Mouse (Mus musculus) spleen, postnatal 10 days (tissue): ENCODE data around the gene Ksr2.

Experiments used
- DNase-seq, 2 experiments: peaks; one replicate each; pipeline ENCODE4 v3.0.0; 2021 to 2022; ENCODE audit warnings: low spot score in 2 of 2

Ksr2 gene

DNA sequence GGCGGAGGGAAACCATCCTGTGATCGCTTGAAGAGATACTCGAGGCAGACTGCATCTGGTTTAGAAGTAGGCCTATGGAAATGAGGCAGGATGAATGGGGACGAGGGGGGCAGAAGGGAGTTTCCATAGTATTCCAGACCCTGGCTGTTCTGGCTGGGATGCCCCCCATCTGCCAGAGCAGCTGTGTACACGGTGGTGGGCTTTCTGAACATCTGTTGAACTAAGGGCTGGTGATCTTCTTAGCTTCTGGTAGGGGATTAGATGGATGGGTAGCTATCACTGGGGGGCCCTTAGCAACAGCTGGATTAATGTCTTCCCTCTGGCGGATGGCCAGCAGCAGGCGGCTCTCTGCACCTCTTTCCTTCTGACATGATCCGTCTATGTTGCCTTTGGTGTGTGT is 276.0 kb downstream of the Ksr2 start:
- no peak for DNase-seq

- no peak for DNase-seq
Measured at GRCm38 (mm10) chr5:117691271-117691670, 277.5 kb downstream of the Ksr2 start.

DNA sequence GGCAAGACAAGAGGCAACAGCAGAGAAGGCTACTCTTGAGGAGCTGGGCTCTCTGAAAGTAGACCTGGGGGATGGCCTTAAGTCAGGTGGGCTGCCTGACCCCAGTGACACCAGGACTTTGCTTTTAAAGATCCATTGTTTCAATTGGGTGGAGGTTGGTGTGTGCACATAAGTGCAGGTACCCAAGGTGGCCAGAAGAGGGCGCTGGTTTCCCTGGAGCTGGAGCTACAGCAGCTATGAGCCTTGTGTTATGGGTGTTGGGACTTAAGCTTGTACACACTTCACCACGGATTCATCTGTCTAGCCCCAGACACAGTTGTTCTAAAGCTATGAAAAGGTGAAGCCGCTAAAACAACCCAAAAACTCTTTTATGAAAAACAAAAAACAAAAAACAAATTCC is 279.8 kb downstream of the Ksr2 start:
- no peak for DNase-seq

DNA sequence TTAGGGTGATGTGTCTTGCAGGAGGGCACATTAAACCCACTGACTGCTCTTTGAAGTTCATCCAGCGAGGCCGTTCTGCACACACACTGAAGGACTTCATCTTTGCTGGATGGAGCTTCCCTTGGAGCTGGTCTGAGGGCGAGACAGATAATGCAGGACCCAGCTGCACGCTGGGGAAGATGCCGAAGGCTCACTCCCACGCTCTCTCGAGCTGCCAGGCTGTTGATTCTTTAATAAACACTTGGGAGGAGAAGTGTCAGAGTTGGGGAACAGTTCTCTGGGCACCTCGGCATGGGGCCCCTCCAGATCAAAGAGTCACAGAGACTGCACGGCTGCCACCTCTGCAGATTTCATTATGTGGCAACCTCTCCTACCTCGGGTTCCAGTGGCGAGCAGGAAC is 280.8 kb downstream of the Ksr2 start:
- DNase-seq = no peak

DNA sequence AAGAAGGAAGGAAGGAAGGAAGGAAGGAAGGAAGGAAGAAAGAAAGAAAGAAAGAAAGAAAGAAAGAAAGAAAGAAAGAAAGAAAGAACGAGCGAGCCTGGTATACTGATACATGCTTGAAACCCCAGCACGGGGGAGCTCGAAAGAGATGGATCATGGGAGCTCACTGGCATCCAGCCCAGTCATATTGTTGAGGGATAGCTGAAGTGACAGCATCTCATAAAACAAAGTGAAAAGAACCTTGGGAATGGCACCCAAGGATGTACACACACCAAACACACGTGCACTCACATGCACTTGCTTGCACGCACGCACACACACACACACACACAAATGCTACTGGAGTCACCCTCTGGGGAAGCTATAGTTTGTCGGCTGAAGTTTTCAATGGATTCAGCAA is 282.6 kb downstream of the Ksr2 start:
- DNase-seq = no peak

DNA sequence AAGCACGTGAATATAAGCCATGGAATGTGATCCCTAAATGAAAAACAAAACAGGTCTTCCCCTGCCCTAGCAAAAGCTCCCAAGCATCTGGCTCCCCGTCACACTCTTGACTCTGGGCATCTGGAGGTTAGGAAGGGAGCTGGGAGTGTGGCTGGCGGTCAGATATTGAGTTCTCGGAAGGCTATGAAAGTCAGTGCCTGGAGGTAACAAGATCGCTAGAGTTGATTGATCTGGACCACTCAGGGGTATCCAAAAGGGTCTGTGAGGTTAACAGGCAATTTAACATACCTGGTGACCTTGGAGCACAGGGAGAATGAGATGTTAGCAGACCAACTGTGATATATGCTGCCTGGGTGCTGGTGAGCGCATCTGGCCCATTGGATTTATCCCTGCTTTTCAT is 283.8 kb downstream of the Ksr2 start:
- DNase-seq = no peak

DNA sequence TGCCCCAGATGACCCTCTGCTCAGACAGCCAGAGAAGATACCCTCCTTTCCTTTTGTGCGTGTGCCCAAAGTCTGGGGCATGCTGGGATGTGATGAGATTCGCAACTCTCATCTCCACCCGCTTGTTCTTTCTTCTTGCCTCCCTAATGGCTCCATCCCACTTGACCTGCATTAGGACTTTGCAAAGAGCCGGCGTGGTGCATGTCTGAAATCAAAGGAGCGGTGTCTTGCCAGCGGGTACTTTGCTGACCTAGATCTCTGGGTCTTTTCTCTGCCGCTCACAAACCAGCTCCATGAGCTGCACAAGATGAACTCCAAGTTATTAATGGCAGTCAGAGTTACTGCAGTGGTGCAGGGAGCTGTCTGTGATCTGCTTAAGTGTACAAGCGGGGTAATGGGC is 290.6 kb downstream of the Ksr2 start:
- no peak for DNase-seq

- DNase-seq = no peak
Measured at GRCm38 (mm10) chr5:117706633-117707032, 292.8 kb downstream of the Ksr2 start.

- no peak for DNase-seq
Measured at GRCm38 (mm10) chr5:117709306-117709705, 295.5 kb downstream of the Ksr2 start.

DNA sequence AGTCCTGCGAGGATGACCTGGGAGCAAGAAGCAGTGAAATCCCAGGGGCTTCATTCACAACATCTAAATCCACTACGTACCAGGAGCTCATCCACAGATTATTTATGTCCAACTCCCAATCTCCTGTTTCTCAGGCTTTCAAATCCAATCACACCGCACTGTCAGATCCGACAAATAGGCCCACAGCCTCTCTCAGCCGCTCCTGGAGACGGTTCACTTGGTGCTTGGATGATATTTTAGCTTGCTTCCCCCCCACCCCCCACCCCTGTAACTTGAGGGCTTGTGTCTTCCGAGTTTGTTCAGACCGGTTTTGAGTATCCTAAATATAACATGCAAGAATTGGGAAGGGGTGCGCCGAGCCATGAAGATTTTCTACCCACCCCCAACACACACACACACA is 297.8 kb downstream of the Ksr2 start:
- DNase-seq = no peak

- DNase-seq = no peak
Measured at GRCm38 (mm10) chr5:117712207-117712606, 298.4 kb downstream of the Ksr2 start.

GRCm38 (mm10) chr5:117717120-117717519 is 303.3 kb downstream of the Ksr2 start:
- DNase-seq = no peak

DNA sequence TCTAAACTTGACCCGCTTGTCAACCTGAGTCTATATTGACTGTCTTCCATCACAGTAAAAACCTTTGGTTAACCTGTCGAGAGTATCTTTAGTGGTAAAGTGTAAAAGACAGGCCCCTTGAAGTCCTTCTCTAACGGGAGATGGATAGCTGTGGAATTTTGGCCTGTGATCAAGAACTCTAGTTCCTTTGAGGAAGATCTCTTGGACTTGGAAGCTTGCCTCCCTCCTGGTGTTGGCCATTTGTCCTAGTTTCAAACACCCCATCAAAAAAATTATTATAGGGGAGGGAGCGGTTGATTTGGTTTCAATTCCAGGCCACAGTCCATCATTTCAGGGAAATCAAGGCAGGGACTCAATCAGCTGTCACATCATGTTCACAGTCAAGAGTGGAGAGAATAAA is 309.5 kb downstream of the Ksr2 start:
- no peak for DNase-seq

DNA sequence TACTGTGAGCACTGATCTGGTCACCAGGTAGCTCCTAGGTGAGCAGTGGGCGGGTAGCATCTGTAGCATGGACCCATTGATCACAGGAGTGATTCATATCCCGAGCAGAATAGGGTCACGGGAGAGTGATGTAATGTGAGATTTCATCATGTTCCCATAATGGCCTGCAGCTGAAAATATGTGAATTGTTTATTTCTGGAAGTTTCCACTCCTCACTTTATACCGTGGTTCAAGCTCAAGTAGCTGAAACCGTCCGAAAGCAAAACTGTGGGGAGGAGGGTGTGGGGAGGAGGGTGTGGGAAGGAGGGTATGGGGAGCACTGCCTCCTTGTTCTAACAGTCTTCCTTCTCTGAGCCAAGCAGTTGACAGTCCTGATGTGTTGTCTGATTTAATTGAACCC is 312.7 kb downstream of the Ksr2 start:
- no peak for DNase-seq

DNA sequence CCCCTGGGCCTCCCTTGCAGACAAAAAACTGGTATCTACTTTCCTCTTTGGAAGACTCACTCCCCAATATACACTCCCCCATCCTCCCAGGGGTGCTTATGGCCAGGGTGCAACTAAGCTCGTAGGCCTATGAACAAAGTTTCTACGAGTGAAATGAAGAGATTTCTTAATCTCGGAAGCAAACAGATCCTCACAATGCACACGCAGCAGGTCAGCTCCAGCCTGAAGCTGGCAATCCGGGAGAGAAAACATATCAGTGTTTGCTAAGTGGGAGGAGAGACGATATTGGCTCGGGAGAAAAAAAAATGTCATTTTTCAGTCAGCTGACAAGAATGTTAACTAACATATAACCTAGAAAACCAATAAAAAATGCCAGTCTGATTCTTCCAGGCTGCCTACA is 313.3 kb downstream of the Ksr2 start:
- DNase-seq = no peak

GRCm38 (mm10) chr5:117731311-117731710 is 317.5 kb downstream of the Ksr2 start:
- DNase-seq = no peak

GRCm38 (mm10) chr5:117744654-117745178 is 330.9 kb downstream of the Ksr2 start:
- no peak for DNase-seq

GRCm38 (mm10) chr5:117749353-117749752 is 335.6 kb downstream of the Ksr2 start:
- no peak for DNase-seq

DNA sequence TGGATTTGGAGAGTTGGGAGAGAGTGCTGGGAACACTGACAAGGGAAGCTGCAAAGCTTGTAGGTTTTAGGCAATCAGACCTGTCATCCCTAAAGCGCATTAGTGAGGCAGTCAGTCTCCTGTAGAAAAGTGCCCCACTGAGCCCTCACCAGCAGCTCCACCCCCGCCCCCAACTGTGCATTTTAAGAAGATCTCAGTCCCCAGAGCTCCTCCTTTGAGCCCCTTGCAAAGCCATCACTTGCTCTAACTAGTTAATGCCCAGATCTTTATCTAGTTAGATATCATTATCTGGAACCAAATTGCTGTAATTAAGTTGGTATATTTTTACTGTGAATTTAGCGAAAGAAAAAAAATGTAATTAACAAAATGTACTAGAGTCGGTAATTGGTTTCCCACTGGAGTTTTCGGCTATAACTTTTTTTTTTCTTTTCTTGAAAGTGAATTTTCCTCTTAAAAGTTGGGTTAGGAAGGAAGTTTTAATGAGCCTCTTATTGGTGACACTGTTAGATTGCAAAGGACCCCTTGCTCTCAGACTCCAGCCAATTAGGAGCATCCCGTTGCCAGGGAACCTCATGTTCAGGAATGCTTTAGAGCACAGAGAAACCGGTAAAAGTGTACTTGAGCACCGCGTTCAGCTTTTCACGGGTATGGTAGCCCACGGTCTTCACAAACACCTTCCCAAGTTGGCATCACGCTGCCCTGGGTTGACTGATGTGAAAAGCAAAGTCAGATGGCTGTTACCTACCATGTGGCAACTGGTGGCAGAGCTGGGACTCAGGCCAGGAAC is 344.1 kb downstream of the Ksr2 start:
- DNase-seq = no peak

GRCm38 (mm10) chr5:117761181-117761832 is 347.5 kb downstream of the Ksr2 start:
- no peak for DNase-seq

- no peak for DNase-seq
Measured at GRCm38 (mm10) chr5:117764496-117764895, 350.7 kb downstream of the Ksr2 start.

- DNase-seq = no peak
Measured at GRCm38 (mm10) chr5:117779175-117779574, 365.4 kb downstream of the Ksr2 start.

DNA sequence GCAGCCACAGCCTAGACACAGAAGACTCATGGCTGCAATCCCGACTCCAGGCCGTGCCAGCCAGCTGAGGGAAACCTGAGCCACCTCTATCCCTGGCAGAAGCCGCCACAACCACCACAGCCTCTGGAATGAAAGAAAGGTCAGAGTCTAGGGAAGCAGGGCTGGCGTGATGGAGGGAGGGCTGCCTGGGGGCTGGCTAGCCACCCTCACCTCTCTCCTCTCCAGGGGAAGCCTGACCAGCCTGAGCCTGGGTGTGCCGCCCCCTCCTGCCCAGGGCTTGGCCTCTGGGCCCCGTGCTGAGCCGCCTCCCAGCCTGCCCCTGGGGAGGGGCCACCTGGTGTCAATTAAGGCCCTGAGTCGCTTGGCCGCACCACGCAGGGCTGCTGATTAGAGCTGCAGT is 366.9 kb downstream of the Ksr2 start, which contains the start of gene Nos1:
Gene Nos1 (plus strand): TSS at position 352 of the 400 bp plus-strand sequence.
- DNase-seq = no peak
